Mouse (Mus musculus): ENCODE measurements at regions not wholly inside any gene's neighbourhood (a gene's known extent, or its start where the extent isn't known, plus 50 kb on each side); places are given as distances from the start of the nearest gene placed in this dataset.
A peak's percentile ranks its signal among the peaks of the same experiment; 100 is the strongest.

- Histone ChIP-seq H3K36me3 (replicated peaks; ENCODE audit: low read length) (no peaks in the 10 kb centered on the region), H3K9me3 (peaks cover 3% of the 10 kb centered on the region; the same call in 1 of the 2 replicates), H3K4me3 (replicated peaks) (no peak overlapping the region), H3K27me3 (replicated peaks) (peaks cover 20% of the 10 kb centered on the region), H3K4me1 (peaks cover 12% of the 10 kb centered on the region)
- TF ChIP-seq FLI1 (IDR thresholded peaks at IDR 0.05; ENCODE audit: low read length) (no peak), GATA1 (IDR thresholded peaks at IDR 0.05; ENCODE audit: borderline replicate concordance, low read length) (no peak)
Observed at GRCm38 (mm10) chr3:100365354-100365945, 123.7 kb downstream of the Tent5c start.

GRCm38 (mm10) chr3:100364706-100365105, 124.4 kb downstream of the Tent5c start:
- Histone ChIP-seq H3K9me3 (peaks cover 3% of the 10 kb centered on the region; the same call in 1 of the 2 replicates), H3K4me1 (peaks cover 12% of the 10 kb centered on the region), H3K27me3 (replicated peaks) (peaks cover 22% of the 10 kb centered on the region), H3K36me3 (replicated peaks; ENCODE audit: low read length) (no peaks in the 10 kb centered on the region), H3K4me3 (replicated peaks) (no peak overlapping the region)
- no peak for TF ChIP-seq FLI1 (IDR thresholded peaks at IDR 0.05; ENCODE audit: low read length)

- H3K9me3 ChIP-seq, result 0 out of 2 replicates have a peak, but pooled peaks cover under 1% of the 10 kb centered on the region
- TF ChIP-seq GATA1 (IDR thresholded peaks at IDR 0.05; ENCODE audit: borderline replicate concordance, low read length) (no peak), FLI1 (IDR thresholded peaks at IDR 0.05; ENCODE audit: low read length) (no peak)
- peaks cover 20% of the 10 kb centered on the region for H3K27me3 ChIP-seq (replicated peaks)
- no peaks in the 10 kb centered on the region for H3K36me3 ChIP-seq (replicated peaks; ENCODE audit: low read length)
- H3K4me3 ChIP-seq (replicated peaks), result no peak overlapping the region
- peaks cover 19% of the 10 kb centered on the region for H3K4me1 ChIP-seq
Observed at GRCm38 (mm10) chr3:100362983-100363382, 126.1 kb downstream of the Tent5c start.

- Histone ChIP-seq H3K36me3 (replicated peaks; ENCODE audit: low read length) (no peaks in the 10 kb centered on the region), H3K9me3 (no peaks in the 10 kb centered on the region), H3K4me3 (replicated peaks) (no peak overlapping the region), H3K4me1 (peaks cover 16% of the 10 kb centered on the region), H3K27me3 (replicated peaks) (peaks cover 8% of the 10 kb centered on the region)
- TF ChIP-seq GATA1 (IDR thresholded peaks at IDR 0.05; ENCODE audit: borderline replicate concordance, low read length) (no peak), FLI1 (IDR thresholded peaks at IDR 0.05; ENCODE audit: low read length) (no peak)
Observed at GRCm38 (mm10) chr3:100360019-100360418, 129.1 kb downstream of the Tent5c start.

GRCm38 (mm10) chr3:100359036-100359435, 130.1 kb downstream of the Tent5c start:
- no peak for TF ChIP-seq GATA1 (IDR thresholded peaks at IDR 0.05; ENCODE audit: borderline replicate concordance, low read length)
- no peak for TF ChIP-seq FLI1 (IDR thresholded peaks at IDR 0.05; ENCODE audit: low read length)
- Histone ChIP-seq H3K4me3 (replicated peaks) (peak overlapping the region; percentile 84), H3K9me3 (no peaks in the 10 kb centered on the region), H3K4me1 (peaks cover 16% of the 10 kb centered on the region), H3K27me3 (replicated peaks) (peaks cover 4% of the 10 kb centered on the region), H3K36me3 (replicated peaks; ENCODE audit: low read length) (no peaks in the 10 kb centered on the region)

- no peak for TF ChIP-seq FLI1 (IDR thresholded peaks at IDR 0.05; ENCODE audit: low read length)
- TF ChIP-seq GATA1 (IDR thresholded peaks at IDR 0.05; ENCODE audit: borderline replicate concordance, low read length), result no peak
- no peaks in the 10 kb centered on the region for H3K36me3 ChIP-seq (replicated peaks; ENCODE audit: low read length)
- no peak overlapping the region for H3K4me3 ChIP-seq (replicated peaks)
- H3K27me3 ChIP-seq (replicated peaks), result no peaks in the 10 kb centered on the region
- H3K4me1 ChIP-seq, result no peaks in the 10 kb centered on the region
- peaks cover 5% of the 10 kb centered on the region for H3K9me3 ChIP-seq
Observed at GRCm38 (mm10) chr3:100333478-100333877, 155.6 kb downstream of the Tent5c start.

- Histone ChIP-seq H3K27me3 (replicated peaks) (no peaks in the 10 kb centered on the region), H3K4me1 (no peaks in the 10 kb centered on the region), H3K9me3 (no peaks in the 10 kb centered on the region), H3K4me3 (replicated peaks) (no peak overlapping the region), H3K36me3 (replicated peaks; ENCODE audit: low read length) (no peaks in the 10 kb centered on the region)
- no peak for TF ChIP-seq GATA1 (IDR thresholded peaks at IDR 0.05; ENCODE audit: borderline replicate concordance, low read length)
- no peak for TF ChIP-seq FLI1 (IDR thresholded peaks at IDR 0.05; ENCODE audit: low read length)
Observed at GRCm38 (mm10) chr3:100318357-100318756, 156.2 kb upstream of the Wdr3 start.

- Histone ChIP-seq H3K36me3 (replicated peaks; ENCODE audit: low read length) (no peaks in the 10 kb centered on the region), H3K27me3 (replicated peaks) (no peaks in the 10 kb centered on the region), H3K4me3 (replicated peaks) (no peak overlapping the region), H3K4me1 (no peaks in the 10 kb centered on the region), H3K9me3 (no peaks in the 10 kb centered on the region)
- TF ChIP-seq GATA1 (IDR thresholded peaks at IDR 0.05; ENCODE audit: borderline replicate concordance, low read length) (no peak), FLI1 (IDR thresholded peaks at IDR 0.05; ENCODE audit: low read length) (no peak)
Observed at GRCm38 (mm10) chr3:100287818-100288217, 125.6 kb upstream of the Wdr3 start.

GRCm38 (mm10) chr3:100266976-100267375, 104.8 kb upstream of the Wdr3 start:
- Histone ChIP-seq H3K9me3 (no peaks in the 10 kb centered on the region; the same call in 1 of the 2 replicates), H3K4me1 (no peaks in the 10 kb centered on the region), H3K36me3 (replicated peaks; ENCODE audit: low read length) (no peaks in the 10 kb centered on the region), H3K27me3 (replicated peaks) (no peaks in the 10 kb centered on the region), H3K4me3 (replicated peaks) (no peak overlapping the region)
- TF ChIP-seq FLI1 (IDR thresholded peaks at IDR 0.05; ENCODE audit: low read length) (no peak), GATA1 (IDR thresholded peaks at IDR 0.05; ENCODE audit: borderline replicate concordance, low read length) (no peak)

- Histone ChIP-seq H3K36me3 (replicated peaks; ENCODE audit: low read length) (no peaks in the 10 kb centered on the region), H3K27me3 (replicated peaks) (no peaks in the 10 kb centered on the region)
- no peak for TF ChIP-seq GATA1 (IDR thresholded peaks at IDR 0.05; ENCODE audit: borderline replicate concordance, low read length)
- no peak for TF ChIP-seq FLI1 (IDR thresholded peaks at IDR 0.05; ENCODE audit: low read length)
Observed at GRCm38 (mm10) chr3:100264991-100265390, 102.8 kb upstream of the Wdr3 start.

More at GRCm38 (mm10) chr3:100264991-100265390, 102.8 kb upstream of the Wdr3 start:
- H3K4me1 ChIP-seq, result no peaks in the 10 kb centered on the region
- no peak overlapping the region for H3K4me3 ChIP-seq (replicated peaks)
- H3K9me3 ChIP-seq, result no peaks in the 10 kb centered on the region; the same call in 1 of the 2 replicates

All from megakaryocyte, embryonic 14.5 days (primary cell).